Mouse (Mus musculus) lung, postnatal 10 days (tissue): ENCODE measurements at regions not wholly inside any gene's neighbourhood (a gene's known extent, or its start where the extent isn't known, plus 50 kb on each side); places are given as distances from the start of the nearest gene placed in this dataset.

Experiments used
- DNase-seq: peaks from one replicate; pipeline ENCODE4 v3.0.0; 2021

DNA sequence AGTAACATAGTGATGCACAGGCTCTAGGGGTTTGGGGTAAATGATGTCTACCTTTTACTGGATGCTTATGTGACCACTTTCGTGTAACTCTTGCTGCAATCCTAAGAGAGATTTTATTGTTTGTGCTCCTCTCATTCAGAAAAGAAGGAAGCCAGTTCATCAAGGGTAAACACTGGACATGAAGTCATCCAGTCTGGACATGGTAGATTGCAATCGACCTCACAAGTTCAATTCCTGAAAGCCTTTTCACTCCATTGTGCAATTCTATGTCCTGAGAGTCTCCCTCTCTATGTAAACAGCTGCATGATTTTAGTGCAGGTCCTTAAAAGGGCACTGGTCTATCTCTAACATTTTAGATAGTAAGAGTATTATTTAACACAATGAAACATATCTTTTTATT is 73.5 kb upstream of the Gm16223 start:
- no peak for DNase-seq

DNA sequence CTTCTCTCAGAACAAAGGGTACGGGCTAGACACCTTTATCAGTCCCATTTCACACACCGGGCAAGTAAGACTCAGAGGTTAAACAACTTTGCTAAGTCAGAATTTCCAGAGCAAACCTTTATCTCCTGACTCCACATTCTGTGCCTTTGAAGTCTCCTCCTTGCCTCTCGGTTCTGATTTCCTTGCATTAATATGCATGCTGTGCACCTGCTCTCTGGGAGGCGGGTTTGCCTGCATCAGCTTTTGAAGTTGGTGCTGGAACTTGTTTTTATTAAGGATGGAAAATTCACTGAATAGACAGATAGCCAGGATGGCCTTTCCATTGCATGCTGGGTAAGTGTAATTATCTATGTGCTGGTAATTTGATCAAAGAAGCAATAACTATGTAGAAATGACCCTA is 84.2 kb upstream of the Gm16223 start:
- no peak for DNase-seq

DNA sequence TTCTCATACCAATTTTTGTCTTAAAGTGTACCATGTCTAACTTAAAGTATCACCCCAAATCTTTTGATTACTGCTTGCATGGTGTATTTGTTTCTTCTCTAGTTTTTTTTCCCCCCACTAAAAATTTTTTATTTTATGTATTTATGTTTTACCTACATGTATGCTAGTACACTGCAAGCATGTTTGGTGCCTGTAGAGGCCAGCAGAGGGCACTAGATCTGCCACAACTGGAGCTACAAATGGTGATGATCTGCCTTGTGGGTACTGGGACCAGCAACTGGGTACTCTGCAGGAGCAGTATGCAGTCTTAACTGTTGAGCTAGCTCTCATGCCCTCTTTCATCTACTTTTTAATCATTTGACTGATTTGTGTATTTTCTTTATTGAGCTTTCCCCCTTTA is 92.2 kb upstream of the Gm16223 start:
- DNase-seq = no peak

DNA sequence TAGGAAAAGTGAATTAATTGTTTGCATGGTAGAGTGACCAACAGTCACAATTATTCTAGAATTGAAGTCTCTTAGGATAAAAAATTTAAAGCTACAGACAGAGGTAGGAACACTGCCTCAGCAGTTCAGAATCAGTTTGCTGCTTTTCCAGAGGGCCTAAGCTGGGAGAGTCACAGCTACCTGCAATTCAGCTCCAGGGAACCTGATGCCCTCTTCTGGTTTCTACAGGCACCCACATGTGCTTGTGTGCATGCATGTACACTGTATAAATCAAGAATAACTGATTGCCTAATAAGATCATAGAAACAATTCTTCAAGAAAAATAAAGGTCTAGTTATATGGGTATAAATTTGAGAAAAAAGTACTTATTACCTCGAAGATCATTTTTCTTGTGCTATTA is 96.6 kb upstream of the Gm16223 start:
- DNase-seq = peak; percentile 1

DNA sequence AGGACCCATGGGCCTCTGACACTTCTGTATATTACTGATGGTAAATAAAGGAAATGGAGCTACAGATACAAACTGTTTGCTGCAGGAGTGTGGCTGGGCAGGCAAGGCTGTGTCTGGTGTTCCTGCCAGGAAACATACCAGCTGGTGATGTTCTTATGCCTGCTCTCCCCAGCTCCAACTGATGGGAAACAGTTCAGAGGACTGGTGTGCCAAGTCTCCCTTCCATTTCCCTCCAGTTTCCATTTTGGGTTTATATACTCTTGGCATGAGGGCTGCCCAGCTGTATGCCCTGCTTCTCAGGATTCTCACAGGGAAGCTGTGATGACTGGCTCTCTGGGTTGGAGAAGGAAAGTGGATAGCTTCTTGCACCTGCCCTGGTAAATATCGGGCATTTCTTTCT is 100.8 kb upstream of the Gm16223 start:
- DNase-seq = no peak

DNA sequence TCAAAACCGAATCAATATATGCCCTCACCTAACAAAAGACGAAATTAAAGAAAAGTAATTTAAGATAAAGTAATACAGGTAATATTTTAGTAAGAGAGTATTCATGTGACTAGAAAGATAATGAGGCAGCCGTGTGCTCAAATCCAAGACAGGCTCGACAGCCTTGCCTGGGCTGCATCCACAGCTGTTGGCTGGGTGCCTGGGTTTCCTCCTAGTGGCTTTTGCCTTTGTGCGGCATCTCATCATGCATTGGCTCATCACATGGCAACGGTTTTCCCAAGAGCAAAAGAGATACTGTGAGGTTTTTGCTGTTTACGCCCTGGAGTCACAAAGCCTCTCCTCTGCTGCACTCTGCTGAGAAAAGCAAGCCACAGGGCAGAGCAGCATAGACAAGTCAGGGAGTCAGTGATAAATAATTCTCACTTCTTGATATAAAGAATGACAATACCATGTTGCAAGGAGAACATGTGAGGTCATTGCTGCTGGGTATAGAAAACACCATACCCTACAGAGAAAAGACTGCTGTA is 103.1 kb upstream of the Bod1l start:
- DNase-seq = no peak

DNA sequence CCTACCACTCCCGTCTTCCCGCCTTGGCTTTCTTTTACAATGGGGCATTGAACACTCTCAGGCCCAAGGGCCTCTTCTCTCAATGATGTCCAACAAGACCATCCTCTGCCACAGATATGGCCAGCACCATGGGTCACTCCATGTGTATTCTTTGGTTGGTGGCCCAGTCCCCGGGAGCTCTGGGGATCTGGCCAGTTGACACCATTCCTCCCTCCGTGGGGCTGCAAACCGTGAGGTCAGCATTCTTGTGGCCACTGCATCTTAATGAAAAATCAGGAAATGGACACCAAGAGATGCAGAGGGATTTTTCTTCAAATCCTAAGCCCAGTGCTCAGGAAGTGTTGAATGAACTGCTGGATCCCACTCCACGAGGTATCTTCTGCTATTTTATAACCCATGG is 99.3 kb upstream of the Bod1l start:
- DNase-seq = no peak

DNA sequence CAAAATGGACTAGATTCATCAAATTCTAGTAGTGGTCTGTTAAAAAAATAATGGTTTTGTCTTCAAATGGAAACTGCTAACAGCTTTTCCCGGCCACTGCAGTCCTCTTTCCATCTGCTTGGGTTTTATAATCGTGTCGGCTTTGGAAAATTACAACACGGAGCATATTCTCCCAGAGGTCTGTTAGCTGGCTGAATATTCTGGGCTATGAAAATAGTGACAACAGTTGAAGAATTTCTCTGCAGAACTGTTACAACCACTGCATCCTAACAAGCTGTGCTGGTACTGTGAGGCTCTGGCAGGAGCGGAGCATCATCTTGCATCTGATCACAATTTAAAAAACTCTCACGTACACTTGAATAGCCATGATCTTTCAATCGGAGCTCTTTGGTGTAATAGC is 98.0 kb upstream of the Bod1l start:
- no peak for DNase-seq

DNA sequence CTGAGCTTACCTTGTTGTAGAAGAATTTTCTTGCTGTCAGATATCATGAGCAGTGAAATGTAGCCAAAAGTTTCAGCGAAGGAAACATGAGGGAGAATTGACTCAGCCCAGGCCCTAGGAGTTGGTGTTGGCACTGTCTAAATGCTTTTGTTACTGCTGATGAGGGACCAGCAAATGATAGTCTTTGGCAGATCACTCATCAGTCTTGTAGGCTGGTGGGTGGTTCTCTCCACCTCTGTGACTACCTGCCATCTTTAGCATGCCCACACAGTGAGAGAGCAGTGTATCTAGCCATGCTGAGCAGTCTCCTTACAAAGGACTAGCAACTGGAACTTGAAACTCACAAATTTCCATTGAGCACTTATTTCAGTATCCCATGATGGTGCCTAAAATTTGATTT is 97.1 kb upstream of the Bod1l start:
- DNase-seq = no peak

DNA sequence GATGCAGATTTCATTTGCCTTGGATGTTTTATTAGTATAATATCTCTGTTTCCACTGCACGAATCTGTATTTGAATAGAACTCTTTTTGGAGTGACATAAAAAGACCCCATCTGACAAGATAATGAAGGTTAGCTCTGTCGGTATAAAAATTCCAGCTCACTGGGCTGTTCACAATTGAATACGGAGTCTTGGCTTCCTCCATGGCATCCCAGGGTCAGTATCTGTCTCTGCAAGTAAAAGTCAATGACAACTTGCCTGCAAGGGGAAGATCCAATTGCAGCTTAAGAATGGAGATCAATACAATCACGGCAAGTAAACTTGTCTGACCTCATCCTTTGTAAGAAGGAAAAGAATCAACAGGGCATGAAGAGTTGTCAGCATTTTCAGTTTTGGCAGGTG is 95.6 kb upstream of the Bod1l start:
- DNase-seq = no peak

DNA sequence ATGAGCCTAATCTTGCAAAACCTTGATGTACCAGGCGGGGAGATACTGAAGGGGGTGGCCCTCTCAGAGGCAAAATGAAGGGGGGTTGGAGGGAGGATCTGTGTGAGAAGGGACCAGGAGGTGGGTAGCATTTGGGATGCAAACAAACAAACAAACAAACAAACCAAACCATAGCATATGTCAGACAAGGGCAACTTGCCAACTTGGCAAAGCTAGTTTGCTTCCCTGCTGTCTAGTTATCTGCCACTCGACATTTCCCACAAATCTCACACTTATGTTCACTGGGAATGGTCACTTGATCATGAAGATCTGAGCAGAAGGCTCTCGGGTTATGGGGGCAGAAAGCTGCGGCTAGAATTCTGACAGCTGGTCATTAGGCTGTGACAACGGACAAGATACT is 65.9 kb upstream of the Bod1l start:
- DNase-seq = no peak

DNA sequence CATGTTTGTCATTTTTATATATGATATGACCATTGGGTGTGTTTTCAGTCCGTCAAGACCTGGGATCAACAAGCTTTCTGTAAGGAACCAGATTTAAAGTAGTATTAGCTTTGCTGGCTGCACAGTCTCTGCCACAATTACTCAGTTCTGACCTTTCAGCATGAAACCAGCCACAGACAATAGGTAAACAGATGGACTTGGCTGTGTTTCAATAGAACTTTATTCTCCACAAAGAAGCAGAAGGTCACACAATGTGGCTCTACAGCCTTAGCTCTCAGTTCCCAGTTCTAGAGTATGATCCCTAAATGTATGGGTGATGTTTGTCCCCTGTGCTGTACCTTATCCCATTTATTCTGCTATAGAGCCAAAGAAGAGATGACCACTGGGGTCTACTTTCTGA is 63.6 kb upstream of the Bod1l start:
- no peak for DNase-seq

DNA sequence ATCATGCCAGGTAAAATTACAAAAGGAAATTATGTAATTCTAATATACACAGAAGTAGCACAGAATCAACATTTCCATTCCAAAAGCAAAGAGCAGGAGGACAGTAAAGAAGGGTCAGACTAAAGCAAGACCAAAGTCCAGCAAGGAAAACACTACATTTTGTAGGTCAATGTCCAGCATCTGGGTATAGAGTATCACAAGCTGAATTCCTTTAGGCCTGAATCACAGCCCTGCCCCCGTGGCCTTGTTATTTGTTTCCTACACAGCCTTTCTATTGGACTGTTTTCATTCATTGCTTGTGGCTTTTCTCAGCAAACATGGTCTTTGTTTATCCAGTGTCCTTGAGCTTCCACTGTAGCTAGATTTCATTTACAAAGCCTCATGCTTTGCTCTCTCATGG is 60.4 kb upstream of the Bod1l start:
- no peak for DNase-seq

DNA sequence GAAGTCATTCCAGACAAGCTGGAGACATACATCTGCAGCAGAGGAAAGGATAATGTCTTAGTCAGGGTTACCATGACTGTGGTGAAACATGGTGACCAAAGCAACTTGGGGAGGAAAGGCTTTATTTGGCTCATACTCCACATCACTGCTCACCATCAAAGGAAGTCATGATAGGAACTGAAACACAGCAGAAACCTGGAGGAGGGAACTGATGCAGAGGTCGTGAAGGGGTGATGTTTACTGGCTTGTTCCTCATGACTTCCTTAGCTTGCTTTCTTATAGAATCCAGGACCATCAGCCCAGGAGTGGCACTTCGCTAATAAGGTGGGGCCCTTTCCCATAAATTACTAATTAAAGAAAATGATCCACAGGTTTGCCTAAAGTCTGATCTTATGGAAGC is 55.1 kb upstream of the Bod1l start:
- DNase-seq = no peak

DNA sequence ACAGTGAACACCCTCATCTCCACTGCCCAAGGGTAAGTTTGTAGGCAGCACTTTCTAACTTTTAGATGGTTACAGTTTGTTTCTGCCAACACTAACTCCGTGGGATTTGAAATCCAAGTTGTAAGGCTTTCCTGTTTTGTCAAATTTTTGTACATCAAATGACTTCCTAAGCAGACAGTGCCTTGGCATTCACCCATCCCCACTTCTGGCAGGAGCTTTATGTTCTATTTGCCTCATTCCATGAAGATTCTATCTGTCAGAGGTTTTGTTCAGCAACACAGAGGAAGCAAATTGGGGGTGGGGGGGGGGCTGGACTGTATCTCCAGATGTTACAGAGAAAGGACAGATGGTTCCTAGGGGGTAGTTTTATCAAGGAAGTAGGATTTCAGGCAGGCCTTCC is 54.6 kb upstream of the Bod1l start:
- DNase-seq = no peak
